Mouse (Mus musculus) midbrain, embryonic 15.5 days (tissue): Measurements from ENCODE around the gene Mfrp. TPM values are rescaled to one million over a fixed set of nuclear protein-coding genes. Genes with fewer than 3 reads are reported as not detected.

Experiments
- ATAC-seq: fragments of 200-750 bp; cut with Nextera tagmentation; replicated peaks from 2 replicates; pipeline ENCODE4 v1.8.0; 2017; ENCODE audit warnings: moderate TSS enrichment
- H3K27ac ChIP-seq: fragments of 300-500 bp; sonication (generic); 2 replicates; pipeline ENCODE4 v1.5.1; 2015; ENCODE audit warnings: mild to moderate bottlenecking, inconsistent platforms
- H3K27me3 ChIP-seq: fragments of 300-500 bp; sonication (generic); replicated peaks from 2 replicates; pipeline ENCODE4 v1.6.1; 2015; ENCODE audit warnings: inconsistent platforms
- H3K36me3 ChIP-seq: fragments of 300-500 bp; sonication (generic); replicated peaks from 2 replicates; pipeline ENCODE4 v1.6.1; 2015; ENCODE audit warnings: inconsistent platforms
- H3K4me1 ChIP-seq: fragments of 300-500 bp; sonication (generic); 2 replicates; pipeline ENCODE4 v1.6.1; 2015; ENCODE audit warnings: inconsistent platforms
- H3K4me2 ChIP-seq: fragments of 300-500 bp; sonication (generic); 2 replicates; pipeline ENCODE4 v1.6.1; 2015; ENCODE audit warnings: inconsistent platforms, mild to moderate bottlenecking, moderate library complexity
- H3K4me3 ChIP-seq: fragments of 300-500 bp; sonication (generic); 2 replicates; pipeline ENCODE4 v1.5.1; 2015; ENCODE audit warnings: mild to moderate bottlenecking, inconsistent platforms
- H3K9ac ChIP-seq: fragments of 300-500 bp; sonication (generic); 2 replicates; pipeline ENCODE4 v1.6.1; 2015; ENCODE audit warnings: mild to moderate bottlenecking, inconsistent platforms
- H3K9me3 ChIP-seq: fragments of 300-500 bp; sonication (generic); 2 replicates; pipeline ENCODE4 v1.6.1; 2016; ENCODE audit warnings: inconsistent platforms
- WGBS: fragments of 180-500 bp; shearing (Covaris S2); methylation state at CpG from one replicate; pipeline ENCODE4 v1.1.7; 2015; ENCODE audit warnings: mixed read lengths; 5-methylcytosine and 5-hydroxymethylcytosine counted together
- polyA plus RNA-seq: library from polyadenylated mRNA; unstranded; fragments of >200 nt; fragmentation: Nextera tagmentation; extraction: Ambion mirVana; gene quantifications from 2 replicates; pipeline ENCODE4 v1.2.1, GENCODE M21; 2015

Mfrp gene
- polyA plus RNA-seq, 1 experiment from 2014 or later: 0.08 TPM

- Histone ChIP-seq H3K36me3 (no peaks in the 10 kb centered on the region), H3K9me3 (no peaks in the 10 kb centered on the region), H3K4me3 (no peak overlapping the region), H3K4me2 (no peak overlapping the region), H3K9ac (no peak overlapping the region), H3K27me3 (peaks cover 7% of the 10 kb centered on the region; the same call in 1 of the 2 replicates), H3K4me1 (peaks cover 21% of the 10 kb centered on the region), H3K27ac (no peak overlapping the region)
- no peak for ATAC-seq
- 92% methylated on average over 3 of the region's 3 CpGs for WGBS
These were observed 25.2 kb downstream of the Mfrp start for GRCm38 (mm10) chr9:44126746-44127145.

GRCm38 (mm10) chr9:44127351-44127801 lies 25.8 kb downstream of the Mfrp start:
- H3K27ac ChIP-seq: no peak overlapping the region

GRCm38 (mm10) chr9:44129633-44130032 lies 28.1 kb downstream of the Mfrp start:
- ATAC-seq: no peak
- Histone ChIP-seq H3K9ac (peak overlapping the region; percentile 24; the same call in 1 of the 2 replicates), H3K36me3 (no peaks in the 10 kb centered on the region), H3K9me3 (no peaks in the 10 kb centered on the region), H3K4me3 (peak overlapping the region; percentile 27), H3K27ac (no peak overlapping the region), H3K27me3 (peaks cover 29% of the 10 kb centered on the region), H3K4me1 (peaks cover 29% of the 10 kb centered on the region), H3K4me2 (peak overlapping the region; percentile 53)
- 7% methylated on average over 9 of the region's 9 CpGs for WGBS

More at GRCm38 (mm10) chr9:44127351-44127801, 25.8 kb downstream of the Mfrp start:
- Histone ChIP-seq H3K4me2 (no peak overlapping the region), H3K4me3 (no peak overlapping the region), H3K9me3 (no peaks in the 10 kb centered on the region), H3K4me1 (peaks cover 21% of the 10 kb centered on the region), H3K9ac (no peak overlapping the region), H3K36me3 (no peaks in the 10 kb centered on the region), H3K27me3 (peaks cover 11% of the 10 kb centered on the region)
- WGBS: 56% methylated on average over 3 of the region's 3 CpGs
- ATAC-seq: no peak

- WGBS: under 1% methylated on average over 27 of the region's 27 CpGs
- 0 out of 2 replicates have a peak, but pooled peaks have one; percentile 22 for ATAC-seq
- no peak overlapping the region for H3K27ac ChIP-seq
These were observed 28.5 kb downstream of the Mfrp start for GRCm38 (mm10) chr9:44130034-44130433.

GRCm38 (mm10) chr9:44130581-44131275 lies 29.2 kb downstream of the Mfrp start:
- Histone ChIP-seq H3K36me3 (no peaks in the 10 kb centered on the region), H3K9ac (no peak overlapping the region), H3K27ac (no peak overlapping the region), H3K27me3 (peaks cover 37% of the 10 kb centered on the region), H3K4me2 (0 out of 2 replicates have a peak overlapping the region, but pooled peaks have one; percentile 53), H3K9me3 (no peaks in the 10 kb centered on the region), H3K4me3 (no peak overlapping the region), H3K4me1 (peaks cover 36% of the 10 kb centered on the region)
- ATAC-seq: no peak
- 12% methylated on average over 19 of the region's 19 CpGs for WGBS

More at GRCm38 (mm10) chr9:44130034-44130433, 28.5 kb downstream of the Mfrp start:
- Histone ChIP-seq H3K9ac (peak overlapping the region; percentile 24; the same call in 1 of the 2 replicates), H3K9me3 (no peaks in the 10 kb centered on the region), H3K4me1 (peaks cover 33% of the 10 kb centered on the region), H3K4me3 (peak overlapping the region; percentile 27), H3K36me3 (no peaks in the 10 kb centered on the region), H3K27me3 (peaks cover 30% of the 10 kb centered on the region), H3K4me2 (peak overlapping the region; percentile 53)

DNA sequence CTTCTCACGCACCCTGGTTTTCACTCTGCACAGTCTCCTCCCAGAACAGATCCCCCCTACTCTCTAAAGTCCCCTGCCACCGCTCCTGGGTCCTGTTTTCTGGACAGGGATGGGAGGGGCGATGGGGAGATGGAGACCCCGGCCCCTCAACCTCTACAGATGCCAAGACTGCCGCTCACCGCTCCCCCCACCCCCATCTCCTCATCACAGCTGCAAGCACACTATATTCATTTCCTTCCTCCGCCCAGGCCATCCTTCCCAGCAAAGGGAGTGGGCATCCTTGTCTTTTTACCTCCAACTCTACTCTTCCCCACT lies 29.7 kb downstream of the Mfrp start:
- Histone ChIP-seq H3K27me3 (peaks cover 42% of the 10 kb centered on the region), H3K9ac (no peak overlapping the region)

DNA sequence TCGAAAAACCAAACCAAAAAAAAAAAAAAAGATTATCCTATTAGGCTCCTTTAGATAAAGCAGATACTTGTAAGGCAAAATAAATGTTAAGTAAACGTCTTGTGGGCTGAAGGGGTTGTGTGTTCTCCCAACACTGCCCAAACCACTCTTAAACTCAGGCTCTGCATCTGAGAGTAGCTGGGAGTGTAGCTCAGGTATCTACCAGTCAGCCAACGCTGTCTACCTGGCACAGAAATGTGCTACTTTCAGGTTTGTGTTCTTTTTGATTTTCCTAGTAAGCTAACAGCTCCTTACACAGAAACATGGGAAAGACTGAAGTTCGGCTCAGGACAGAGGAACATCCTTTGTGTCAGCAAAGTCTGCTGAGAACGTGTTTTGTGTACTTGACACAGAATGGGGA lies 30.7 kb downstream of the Mfrp start:
- no peak overlapping the region for H3K4me3 ChIP-seq
- WGBS: 60% methylated on average over 5 of the region's 5 CpGs
- no peak overlapping the region for H3K4me2 ChIP-seq
- no peaks in the 10 kb centered on the region for H3K9me3 ChIP-seq
- H3K27ac ChIP-seq: no peak overlapping the region
- no peaks in the 10 kb centered on the region for H3K36me3 ChIP-seq
- peaks cover 45% of the 10 kb centered on the region for H3K27me3 ChIP-seq
- ATAC-seq: no peak
- no peak overlapping the region for H3K9ac ChIP-seq
- peaks cover 33% of the 10 kb centered on the region for H3K4me1 ChIP-seq

More for the DNA sequence above, 29.7 kb downstream of the Mfrp start:
- H3K9me3 ChIP-seq: no peaks in the 10 kb centered on the region
- ATAC-seq: no peak
- no peak overlapping the region for H3K4me2 ChIP-seq
- WGBS: 38% methylated on average over 7 of the region's 7 CpGs
- H3K4me3 ChIP-seq: no peak overlapping the region
- H3K27ac ChIP-seq: no peak overlapping the region
- H3K36me3 ChIP-seq: no peaks in the 10 kb centered on the region
- H3K4me1 ChIP-seq: peaks cover 37% of the 10 kb centered on the region

- H3K27ac ChIP-seq: no peak overlapping the region
- H3K4me3 ChIP-seq: no peak overlapping the region
- WGBS: 21% methylated on average over 2 of the region's 2 CpGs
- H3K4me1 ChIP-seq: peaks cover 33% of the 10 kb centered on the region
- H3K9me3 ChIP-seq: no peaks in the 10 kb centered on the region
- peaks cover 45% of the 10 kb centered on the region for H3K27me3 ChIP-seq
- H3K36me3 ChIP-seq: no peaks in the 10 kb centered on the region
- 0 out of 2 replicates have a peak overlapping the region, but pooled peaks have one; percentile 70 for H3K4me2 ChIP-seq
- ATAC-seq: no peak
- no peak overlapping the region for H3K9ac ChIP-seq
These were observed 31.8 kb downstream of the Mfrp start for GRCm38 (mm10) chr9:44133287-44133686.

DNA sequence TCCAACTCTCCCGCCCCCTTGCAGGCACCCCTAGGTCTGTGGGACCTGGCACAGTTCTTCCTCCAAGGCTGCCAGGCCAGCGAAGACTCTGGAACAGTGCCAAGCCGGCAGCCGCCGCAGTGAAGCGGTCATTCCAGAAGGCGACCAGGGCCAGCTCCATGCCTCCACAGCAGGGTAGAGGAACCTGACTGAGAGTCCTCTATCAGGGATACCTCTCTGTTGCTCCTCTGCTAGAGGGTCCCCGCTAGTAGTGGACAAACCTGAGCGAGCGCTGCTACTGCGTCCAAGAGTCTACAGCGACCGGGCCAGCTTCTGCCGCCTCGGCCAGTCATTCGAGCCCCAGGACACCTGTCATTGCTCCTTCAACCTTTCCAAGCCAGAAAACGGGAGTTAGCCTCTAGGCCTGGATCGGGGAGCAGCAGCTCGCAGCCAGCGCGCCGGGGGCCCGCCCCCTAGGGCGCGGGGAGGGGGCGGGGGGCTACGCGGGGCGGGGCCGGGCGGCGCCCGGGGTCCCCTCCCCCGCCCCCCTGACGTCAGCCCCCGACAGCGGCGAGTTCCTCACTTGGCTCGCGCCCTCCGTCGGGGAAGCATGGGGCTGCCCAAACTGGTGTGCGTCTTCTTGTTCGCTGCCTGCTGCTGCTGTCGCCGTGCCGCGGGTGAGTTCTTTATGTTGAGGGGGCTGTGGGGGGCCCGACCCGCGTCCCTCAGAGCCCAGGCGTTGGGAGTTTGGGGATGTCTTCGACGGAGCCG lies 32.7 kb downstream of the Mfrp start, which contains the start of gene Mcam:
Gene Mcam, plus strand, starts transcription at position 369 of the 750 bp plus-strand sequence.
- H3K4me2 ChIP-seq: peak within 1 kb of the TSS; percentile 70
- H3K4me1 ChIP-seq: peaks cover 33% of the 10 kb centered on the region
- ATAC-seq: peak; percentile 27; the same call in 1 of the 2 replicates
- no peaks in the 10 kb centered on the region for H3K36me3 ChIP-seq
- peaks cover 41% of the 10 kb centered on the region for H3K27me3 ChIP-seq
- H3K27ac ChIP-seq: no peak within 1 kb of the TSS
- H3K4me3 ChIP-seq: peak within 1 kb of the TSS; percentile 40
- WGBS: 1% methylated on average over 53 of the region's 55 CpGs
- no peaks in the 10 kb centered on the region for H3K9me3 ChIP-seq
- peak within 1 kb of the TSS; percentile 5 for H3K9ac ChIP-seq

DNA sequence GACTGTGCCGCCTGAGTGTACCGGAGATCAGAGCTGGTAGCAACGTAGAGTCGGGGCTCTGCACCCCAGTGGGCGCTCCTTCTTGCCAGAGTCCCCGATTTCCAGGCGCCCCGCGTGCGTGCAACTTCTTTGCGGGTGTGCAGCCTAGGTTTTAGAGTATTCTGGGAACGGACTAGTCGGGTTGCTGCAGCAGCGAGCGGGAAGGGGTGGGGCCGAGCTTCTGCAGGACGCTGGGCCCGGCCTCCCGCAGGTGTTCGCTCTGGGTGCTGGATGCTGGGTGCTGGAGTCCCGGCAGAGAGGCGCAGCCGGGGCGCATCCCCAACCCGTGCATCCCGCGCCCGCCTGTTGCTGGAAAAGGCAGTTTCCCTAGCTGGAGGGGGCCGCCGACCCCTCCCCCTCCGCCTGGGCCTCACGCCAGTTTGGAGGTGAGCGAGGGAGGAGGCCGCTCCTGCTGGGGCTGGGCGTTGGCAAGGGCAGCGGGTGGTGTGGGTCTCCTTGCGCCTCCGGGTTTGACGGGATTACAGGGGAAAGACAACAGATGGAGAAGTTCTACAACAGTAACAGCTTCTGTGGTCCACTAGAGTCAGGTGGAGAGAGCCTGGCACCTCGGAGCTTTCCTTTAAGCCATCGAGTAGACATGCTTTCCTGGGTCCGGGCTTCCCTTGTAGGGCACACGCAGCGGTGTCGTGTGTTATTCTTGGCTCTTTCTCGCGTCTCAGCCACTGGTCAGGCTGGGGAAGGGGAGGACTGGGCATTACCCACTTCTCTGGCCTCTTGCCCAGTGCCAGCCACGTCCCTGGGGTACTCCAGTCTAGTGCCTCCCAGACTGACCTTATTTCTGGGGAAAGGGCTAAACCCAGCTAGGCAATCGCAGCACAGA lies 33.6 kb downstream of the Mfrp start:
- H3K27ac ChIP-seq: no peak overlapping the region
- peaks cover 28% of the 10 kb centered on the region for H3K4me1 ChIP-seq
- peaks cover 41% of the 10 kb centered on the region for H3K27me3 ChIP-seq
- no peaks in the 10 kb centered on the region for H3K36me3 ChIP-seq
- H3K4me2 ChIP-seq: peak overlapping the region; percentile 70
- 2% methylated on average over 49 of the region's 49 CpGs for WGBS
- ATAC-seq: 0 out of 2 replicates have a peak, but pooled peaks have one; percentile 43
- no peaks in the 10 kb centered on the region for H3K9me3 ChIP-seq
- H3K4me3 ChIP-seq: peak overlapping the region; percentile 40
- peak overlapping the region; percentile 5; the same call in 1 of the 2 replicates for H3K9ac ChIP-seq

DNA sequence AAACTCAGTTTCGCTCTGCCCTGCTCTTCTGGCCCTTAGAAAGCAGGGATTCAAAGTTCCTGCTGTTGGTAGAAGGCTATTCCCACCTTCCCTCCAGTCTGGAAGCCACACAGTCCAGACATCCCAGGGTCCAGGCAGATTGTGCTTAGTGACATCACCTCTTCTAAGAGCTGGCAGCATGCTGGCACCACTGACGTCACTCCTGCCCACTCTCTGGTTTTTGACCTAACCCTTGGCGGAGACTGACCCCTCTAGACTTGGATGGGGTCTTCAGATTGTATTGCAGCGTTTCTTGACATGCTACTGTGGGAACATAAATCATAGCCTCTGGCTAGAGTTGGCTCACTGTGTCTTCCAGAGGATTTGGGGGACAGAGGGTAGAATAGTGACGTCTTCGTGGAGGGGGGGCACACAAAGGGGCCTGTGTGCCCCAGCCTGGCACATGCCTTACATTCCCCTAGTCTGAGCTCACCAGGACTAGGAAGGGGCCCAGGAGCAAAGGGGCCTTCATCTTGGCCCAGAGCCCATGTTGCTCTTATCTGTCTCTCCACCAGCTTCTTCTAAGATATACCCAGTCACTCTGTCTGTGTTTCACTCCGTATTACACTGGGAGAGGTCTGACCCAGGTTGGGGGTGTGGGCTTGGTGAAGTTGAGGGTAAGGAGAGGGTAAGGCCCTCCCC lies 34.3 kb downstream of the Mfrp start:
- 63% methylated on average over 7 of the region's 7 CpGs for WGBS
- ATAC-seq: no peak
- peak overlapping the region; percentile 40 for H3K4me3 ChIP-seq
- H3K4me2 ChIP-seq: peak overlapping the region; percentile 70
- H3K27ac ChIP-seq: no peak overlapping the region
- no peak overlapping the region; the same call in 1 of the 2 replicates for H3K9ac ChIP-seq
- no peaks in the 10 kb centered on the region for H3K36me3 ChIP-seq
- no peaks in the 10 kb centered on the region for H3K9me3 ChIP-seq
- H3K27me3 ChIP-seq: peaks cover 41% of the 10 kb centered on the region
- H3K4me1 ChIP-seq: peaks cover 22% of the 10 kb centered on the region
